Mouse (Mus musculus) MEL (cell line): ENCODE measurements around the gene Fam210b. TPM values are rescaled to one million over a fixed set of nuclear protein-coding genes. Genes with fewer than 3 reads are reported as not detected.

Experiments used
- DNase-seq: peaks from one replicate; pipeline ENCODE4 v3.0.0; 2011; ENCODE audit warnings: low read depth, low spot score
- H3K27ac ChIP-seq: 2 replicates; pipeline ENCODE4 v1.5.1; 2012; ENCODE audit warnings: low read depth, mild to moderate bottlenecking, control low read depth, low read length, moderate library complexity; ENCODE audit not compliant: control insufficient read depth
- H3K27me3 ChIP-seq, 2 experiments: fragments of 150-350 bp in 1 of 2; sonication (generic) in 1 of 2; 2 replicates each; pipeline ENCODE4 v1.6.1; 2012; ENCODE audit warnings: low read length in 2 of 2, mild to moderate bottlenecking in 2 of 2, improper control_type of control experiment in 1 of 2, moderate library complexity in 1 of 2; ENCODE audit not compliant: insufficient read depth in 2 of 2, control insufficient read depth in 1 of 2
- H3K36me3 ChIP-seq, 2 experiments: 2 replicates each; pipeline ENCODE4 v1.6.1; 2012 to 2014; ENCODE audit warnings: low read length in 2 of 2, improper control_type of control experiment in 1 of 2, inconsistent platforms in 1 of 2, mild to moderate bottlenecking in 1 of 2; ENCODE audit not compliant: insufficient read depth in 2 of 2, control insufficient read depth in 1 of 2
- H3K4me1 ChIP-seq, 2 experiments: fragments of 150-350 bp in 1 of 2; sonication (generic) in 1 of 2; 2 replicates each; pipeline ENCODE4 v1.6.1; 2012; ENCODE audit warnings: low read length in 2 of 2, improper control_type of control experiment in 1 of 2, mild to moderate bottlenecking in 1 of 2; ENCODE audit not compliant: insufficient read depth in 2 of 2, control insufficient read depth in 1 of 2
- H3K4me3 ChIP-seq, 2 experiments: fragments of 150-350 bp in 1 of 2; sonication (generic) in 1 of 2; 2 replicates each; pipeline ENCODE4 v1.5.1; 2012; ENCODE audit warnings: low read depth in 2 of 2, low read length in 2 of 2, mild to moderate bottlenecking in 2 of 2, moderate library complexity in 2 of 2, control low read depth in 1 of 2, improper control_type of control experiment in 1 of 2; ENCODE audit not compliant: control insufficient read depth in 1 of 2, insufficient read depth in 1 of 2
- H3K79me2 ChIP-seq: 2 replicates; pipeline ENCODE4 v1.6.1; 2012; ENCODE audit warnings: mild to moderate bottlenecking, low read length, moderate library complexity; ENCODE audit not compliant: control insufficient read depth, poor library complexity, insufficient read depth
- H3K9ac ChIP-seq: 2 replicates; pipeline ENCODE4 v1.6.1; 2012; ENCODE audit warnings: low read depth, mild to moderate bottlenecking, control low read depth, low read length, moderate library complexity; ENCODE audit not compliant: control insufficient read depth, poor library complexity, severe bottlenecking
- H3K9me3 ChIP-seq: fragments of 150-350 bp; sonication (generic); replicated peaks from 2 replicates; pipeline ENCODE4 v1.6.1; 2012; ENCODE audit warnings: mild to moderate bottlenecking, low read length, improper control_type of control experiment, moderate library complexity; ENCODE audit not compliant: insufficient read depth
- CTCF ChIP-seq, 3 experiments: IDR thresholded peaks in 2 of 3; conservative IDR thresholded peaks in 1 of 3; 2 replicates each; pipeline ENCODE4 v1.5.1; 2011 to 2012; ENCODE audit warnings: low read length in 3 of 3, low read depth in 2 of 3, mild to moderate bottlenecking in 2 of 3, improper control_type of control experiment in 1 of 3, inconsistent platforms in 1 of 3, mixed read lengths in 1 of 3, moderate library complexity in 1 of 3; ENCODE audit not compliant: control insufficient read depth in 1 of 3, insufficient read depth in 1 of 3, poor library complexity in 1 of 3, severe bottlenecking in 1 of 3
- GATA1 ChIP-seq: IDR thresholded peaks from 2 replicates; pipeline ENCODE4 v1.6.1; 2011; ENCODE audit warnings: low read depth, low read length, improper control_type of control experiment
- MAX ChIP-seq: IDR thresholded peaks from 2 replicates; pipeline ENCODE4 v1.6.1; 2011; ENCODE audit warnings: low read length, improper control_type of control experiment
- MAZ ChIP-seq: IDR thresholded peaks from 2 replicates; pipeline ENCODE4 v1.6.1; 2012; ENCODE audit warnings: low read depth, mild to moderate bottlenecking, inconsistent platforms, low read length, improper control_type of control experiment
- MXI1 ChIP-seq: IDR thresholded peaks from 2 replicates; pipeline ENCODE4 v1.6.1; 2011; ENCODE audit warnings: mild to moderate bottlenecking, low read depth, low read length, improper control_type of control experiment
- POLR2A ChIP-seq, 2 experiments: IDR thresholded peaks; 2 replicates each; pipeline ENCODE4 v1.6.1; 2011 to 2012; ENCODE audit warnings: low read length in 2 of 2, mild to moderate bottlenecking in 2 of 2, control low read depth in 1 of 2, improper control_type of control experiment in 1 of 2, low read depth in 1 of 2, moderate library complexity in 1 of 2; ENCODE audit not compliant: control insufficient read depth in 1 of 2, insufficient read depth in 1 of 2, poor library complexity in 1 of 2
- POLR2AphosphoS5 ChIP-seq: IDR thresholded peaks from 2 replicates; pipeline ENCODE4 v1.6.1; 2012; ENCODE audit warnings: low read depth, borderline replicate concordance, mild to moderate bottlenecking, inconsistent platforms, low read length, moderate library complexity, mixed read lengths
- RAD21 ChIP-seq: IDR thresholded peaks from 2 replicates; pipeline ENCODE4 v1.6.1; 2011; ENCODE audit warnings: mild to moderate bottlenecking, low read depth, low read length, improper control_type of control experiment
- RCOR1 ChIP-seq: IDR thresholded peaks from 2 replicates; pipeline ENCODE4 v1.6.1; 2012; ENCODE audit warnings: low read depth, mild to moderate bottlenecking, inconsistent platforms, low read length, improper control_type of control experiment
- SMC3 ChIP-seq: IDR thresholded peaks from 2 replicates; pipeline ENCODE4 v1.6.1; 2011; ENCODE audit warnings: low read depth, low read length, improper control_type of control experiment
- ZC3H11A ChIP-seq: IDR thresholded peaks from 2 replicates; pipeline ENCODE4 v1.6.1; 2012; ENCODE audit warnings: low read depth, mild to moderate bottlenecking, inconsistent platforms, low read length, improper control_type of control experiment
- polyA plus RNA-seq, 2 experiments: library from polyadenylated mRNA; stranded (reverse) in 1 of 2; unstranded in 1 of 2; fragments of >175 nt in 1 of 2; fragments of >200 nt in 1 of 2; gene quantifications; 2 replicates each; pipeline versions ENCODE4 v1.2.1 to v1.2.4; 2012; ENCODE audit warnings: low replicate concordance in 2 of 2, low read depth in 1 of 2; ENCODE audit not compliant: insufficient read length in 2 of 2, insufficient read depth in 1 of 2, missing spikeins in 1 of 2
- total RNA-seq: library from RNA; depleted of rRNA; stranded (reverse); fragments of 300-350 nt; gene quantifications from 2 replicates; pipeline ENCODE4 v1.2.3, GENCODE M21; 2012

Fam210b gene
- total and polyA plus RNA-seq, 3 experiments: 3.5 to 11.4 TPM; not detected in 1

DNA sequence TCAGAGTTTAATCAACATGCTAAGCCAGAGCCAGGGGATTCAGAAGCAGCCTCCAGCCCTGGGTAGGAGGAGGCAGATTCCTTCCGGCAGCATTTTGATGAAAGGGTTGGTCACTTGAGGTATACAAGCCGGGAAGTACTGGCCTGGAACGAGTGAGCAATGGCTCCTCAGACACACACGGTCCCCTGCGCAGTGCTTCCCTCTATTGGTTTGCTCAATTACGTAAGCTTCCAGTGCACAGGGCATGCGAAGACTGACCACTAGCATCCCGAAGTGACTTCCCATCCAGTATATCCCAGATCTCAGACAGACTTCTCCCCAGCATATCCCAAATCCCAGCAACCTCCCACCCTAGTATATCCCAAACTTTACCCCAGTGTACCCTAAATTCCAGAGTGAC, 17.1 kb upstream of the Fam210b start:
- no peak overlapping the region for H3K4me3 ChIP-seq
- H3K27me3 ChIP-seq: peaks cover 0 to 1% of the 10 kb centered on the region in 2 experiments; a peak in 2 of 4 replicates
- no peaks in the 10 kb centered on the region for H3K4me1 ChIP-seq
- no peaks in the 10 kb centered on the region for H3K9me3 ChIP-seq
- TF ChIP-seq MAZ (no peak), MAX (no peak), CTCF (IDR thresholded peaks at IDR 0.05 in 2 of 3, conservative IDR thresholded peaks at IDR 0.05 in 1 of 3; ENCODE audit: control insufficient read depth in 1 of 3, insufficient read depth in 1 of 3, low read depth in 2 of 3, low read length in 3 of 3, poor library complexity in 1 of 3, severe bottlenecking in 1 of 3) (no peak), SMC3 (no peak), RCOR1 (no peak)
- H3K27ac ChIP-seq: no peak overlapping the region
- no peak overlapping the region for H3K9ac ChIP-seq
- no peaks in the 10 kb centered on the region for H3K79me2 ChIP-seq
- DNase-seq: no peak
- H3K36me3 ChIP-seq: no peaks in the 10 kb centered on the region

GRCm38 (mm10) chr2:172329179-172329578, 16.2 kb upstream of the Fam210b start:
- no peak overlapping the region for H3K4me3 ChIP-seq
- TF ChIP-seq POLR2AphosphoS5 (no peak), ZC3H11A (peak; percentile 98), CTCF (IDR thresholded peaks at IDR 0.05 in 2 of 3, conservative IDR thresholded peaks at IDR 0.05 in 1 of 3; ENCODE audit: control insufficient read depth in 1 of 3, insufficient read depth in 1 of 3, low read depth in 2 of 3, low read length in 3 of 3, poor library complexity in 1 of 3, severe bottlenecking in 1 of 3) (peak; percentile 82 to 96 (median 93)), GATA1 (no peak), RAD21 (peak; percentile 95), MXI1 (no peak), SMC3 (peak; percentile 99)
- H3K79me2 ChIP-seq: no peaks in the 10 kb centered on the region
- no peaks in the 10 kb centered on the region for H3K4me1 ChIP-seq
- no peaks in the 10 kb centered on the region for H3K36me3 ChIP-seq
- no peaks in the 10 kb centered on the region for H3K9me3 ChIP-seq
- H3K9ac ChIP-seq: no peak overlapping the region
- peaks cover 0 to 1% of the 10 kb centered on the region in 2 experiments; a peak in 2 of 4 replicates for H3K27me3 ChIP-seq
- DNase-seq: peak; percentile 66
- no peak overlapping the region for H3K27ac ChIP-seq

DNA sequence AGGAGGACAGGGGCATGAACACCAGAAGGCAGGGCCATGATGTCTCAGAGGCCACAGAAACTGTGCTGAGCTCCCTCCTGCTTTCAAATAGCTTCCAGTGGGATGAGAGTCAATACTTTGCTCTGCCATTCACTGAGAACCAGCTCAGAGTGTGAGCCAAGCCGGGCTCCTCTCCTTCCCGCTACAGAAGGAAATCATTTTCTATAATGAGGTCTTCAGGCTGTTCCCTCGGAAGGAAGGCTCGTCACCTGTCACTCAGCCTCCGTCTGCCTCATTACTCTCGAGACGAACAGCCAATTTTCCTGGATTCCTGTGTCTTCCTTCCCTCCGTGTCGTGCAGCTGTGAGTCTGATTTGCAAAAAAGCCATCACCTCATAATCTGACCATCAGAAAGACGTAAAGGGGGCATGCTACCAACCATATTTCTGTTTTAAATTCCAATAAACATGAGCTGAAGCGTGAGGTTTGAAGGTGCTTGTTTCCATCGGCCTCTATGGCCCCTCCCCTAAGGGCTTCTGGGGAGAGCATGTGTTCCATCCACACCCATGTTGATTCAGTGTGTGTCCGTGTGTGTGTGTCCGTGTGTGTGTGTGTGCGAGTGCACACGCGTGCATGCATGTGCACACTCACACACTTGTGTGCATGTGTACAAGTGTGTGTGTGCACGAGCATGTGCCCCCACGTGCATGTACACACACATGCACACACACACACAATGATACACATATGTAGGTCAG, 7.0 kb upstream of the Fam210b start:
- Histone ChIP-seq H3K4me3 (no peak overlapping the region), H3K36me3 (no peaks in the 10 kb centered on the region), H3K4me1 (no peaks in the 10 kb centered on the region), H3K27me3 (no peaks in the 10 kb centered on the region; a peak in 1 of 4 replicates), H3K9me3 (no peaks in the 10 kb centered on the region), H3K27ac (no peak overlapping the region), H3K79me2 (no peaks in the 10 kb centered on the region), H3K9ac (no peak overlapping the region)
- TF ChIP-seq POLR2A (IDR thresholded peaks at IDR 0.05; ENCODE audit: control insufficient read depth in 1 of 2, insufficient read depth in 1 of 2, low read depth in 1 of 2, low read length in 2 of 2, poor library complexity in 1 of 2): no peak
- DNase-seq: no peak
